Mouse (Mus musculus): Measurements from ENCODE around the gene Gngt2. TPM values are rescaled to one million over a fixed set of nuclear protein-coding genes. Genes with fewer than 3 reads are reported as not detected.

The Gngt2 gene
- polyA plus RNA-seq, 1 experiment from 2014 or later, result 19.5 TPM

DNA sequence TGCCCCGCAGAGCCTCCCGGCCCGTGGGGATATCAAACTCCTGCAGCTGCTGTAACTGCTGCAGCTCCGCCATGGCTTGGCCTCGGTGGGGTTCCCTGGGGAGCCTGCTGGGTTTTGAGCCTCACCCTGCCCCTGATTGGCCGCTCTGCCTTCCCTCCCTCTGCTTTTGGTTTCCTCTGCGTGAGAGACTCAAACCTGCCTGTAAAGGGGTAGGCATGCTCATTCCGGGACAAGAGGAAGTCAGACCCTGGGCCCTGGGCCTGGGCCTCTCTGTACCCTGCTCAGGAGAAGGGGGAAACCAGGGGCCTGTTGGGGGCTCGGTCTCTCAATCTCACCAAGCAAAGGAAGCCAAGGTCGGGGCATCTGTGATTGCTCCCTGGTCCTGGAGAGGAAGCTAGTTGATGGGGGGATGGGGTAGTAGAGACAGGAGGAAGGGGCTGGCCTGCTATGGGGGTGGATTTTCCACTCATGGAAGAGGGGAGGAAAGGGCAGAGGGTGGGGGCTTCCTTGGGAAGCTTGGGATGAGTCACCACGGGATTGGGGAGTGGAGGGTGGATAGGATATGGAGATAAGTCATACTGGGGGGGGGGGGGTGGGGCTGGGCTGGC lies 5.2 kb downstream of the Gngt2 start, which contains the start of gene Abi3:
Gene Abi3 (minus strand): TSS at position 403 of the 608 bp plus-strand sequence.
- Histone ChIP-seq H3K9me3 (ENCODE audit: control insufficient read depth, low read length) (no peaks in the 10 kb centered on the region), H3K27me3 (ENCODE audit: control insufficient read depth, insufficient read depth, low read length) (0 out of 2 replicates have a peak, but pooled peaks cover 3% of the 10 kb centered on the region), H3K36me3 (ENCODE audit: control insufficient read depth, insufficient read depth, low read length) (no peaks in the 10 kb centered on the region), H3K4me1 (ENCODE audit: control insufficient read depth, insufficient read depth, low read length) (0 out of 2 replicates have a peak, but pooled peaks cover 2% of the 10 kb centered on the region), H3K4me2 (replicated peaks; ENCODE audit: low read depth, low read length) (peak within 1 kb of the TSS; percentile 10; the same call in 1 of the 2 replicates), H3K9ac (ENCODE audit: low read depth, low read length) (peak within 1 kb of the TSS; percentile 19; the same call in 1 of the 2 replicates), H3K4me3 (ENCODE audit: low read length) (peak within 1 kb of the TSS; percentile 28), H3K27ac (ENCODE audit: low read depth, low read length) (no peak within 1 kb of the TSS; the same call in 1 of the 2 replicates)
- WGBS, result 16% methylated on average over 11 of the region's 11 CpGs
- no peak for ATAC-seq (ENCODE audit: low FRiP score, low TSS enrichment)

GRCm38 (mm10) chr11:95842953-95843352 lies 5.9 kb downstream of the Gngt2 start:
- WGBS, result 56% methylated on average over 5 of the region's 5 CpGs
- no peaks in the 10 kb centered on the region for H3K36me3 ChIP-seq (ENCODE audit: control insufficient read depth, insufficient read depth, low read length)
- H3K4me3 ChIP-seq (ENCODE audit: low read length), result no peak overlapping the region
- H3K9me3 ChIP-seq (ENCODE audit: control insufficient read depth, low read length), result no peaks in the 10 kb centered on the region
- H3K4me2 ChIP-seq (replicated peaks; ENCODE audit: low read depth, low read length), result peak overlapping the region; percentile 10; the same call in 1 of the 2 replicates
- H3K4me1 ChIP-seq (ENCODE audit: control insufficient read depth, insufficient read depth, low read length), result no peaks in the 10 kb centered on the region
- no peak for ATAC-seq (ENCODE audit: low FRiP score, low TSS enrichment)
- 0 out of 2 replicates have a peak, but pooled peaks cover 3% of the 10 kb centered on the region for H3K27me3 ChIP-seq (ENCODE audit: control insufficient read depth, insufficient read depth, low read length)
- H3K27ac ChIP-seq (ENCODE audit: low read depth, low read length), result no peak overlapping the region; the same call in 1 of the 2 replicates
- no peak overlapping the region for H3K9ac ChIP-seq (ENCODE audit: low read depth, low read length)

DNA sequence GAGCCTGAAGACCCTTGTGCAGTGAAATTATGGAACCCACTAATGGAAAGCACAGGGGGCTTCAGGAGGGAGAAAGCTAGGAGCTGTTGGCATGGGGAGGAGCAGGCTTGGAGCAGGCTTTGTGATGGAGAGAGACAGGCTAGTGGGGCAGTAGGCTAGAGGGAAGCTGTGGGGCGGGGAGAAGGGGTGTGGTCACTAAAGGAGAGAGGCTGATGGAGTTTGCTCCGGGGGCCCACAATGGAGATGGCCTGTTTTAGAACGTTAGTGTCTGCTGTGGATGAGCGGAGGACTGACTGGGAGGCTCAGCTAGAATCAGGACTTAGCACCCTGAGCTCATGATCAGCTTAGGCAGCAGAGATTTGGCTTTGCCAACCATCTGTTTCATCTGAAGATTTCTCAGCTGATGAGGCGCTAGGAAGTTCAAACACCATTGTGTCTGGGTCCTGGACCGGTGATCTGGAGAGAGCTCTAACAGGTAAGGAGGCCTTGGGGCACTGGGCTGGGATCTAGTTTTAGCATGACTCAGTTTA lies 6.5 kb downstream of the Gngt2 start:
- Histone ChIP-seq H3K4me3 (ENCODE audit: low read length) (0 out of 2 replicates have a peak overlapping the region, but pooled peaks have one; percentile 2), H3K36me3 (ENCODE audit: control insufficient read depth, insufficient read depth, low read length) (no peaks in the 10 kb centered on the region), H3K4me1 (ENCODE audit: control insufficient read depth, insufficient read depth, low read length) (no peaks in the 10 kb centered on the region), H3K4me2 (replicated peaks; ENCODE audit: low read depth, low read length) (peak overlapping the region; percentile 2; the same call in 1 of the 2 replicates), H3K9me3 (ENCODE audit: control insufficient read depth, low read length) (no peaks in the 10 kb centered on the region), H3K27me3 (ENCODE audit: control insufficient read depth, insufficient read depth, low read length) (0 out of 2 replicates have a peak, but pooled peaks cover 3% of the 10 kb centered on the region), H3K9ac (ENCODE audit: low read depth, low read length) (no peak overlapping the region), H3K27ac (ENCODE audit: low read depth, low read length) (no peak overlapping the region; the same call in 1 of the 2 replicates)
- no peak for ATAC-seq (ENCODE audit: low FRiP score, low TSS enrichment)
- 44% methylated on average over 6 of the region's 6 CpGs for WGBS

DNA sequence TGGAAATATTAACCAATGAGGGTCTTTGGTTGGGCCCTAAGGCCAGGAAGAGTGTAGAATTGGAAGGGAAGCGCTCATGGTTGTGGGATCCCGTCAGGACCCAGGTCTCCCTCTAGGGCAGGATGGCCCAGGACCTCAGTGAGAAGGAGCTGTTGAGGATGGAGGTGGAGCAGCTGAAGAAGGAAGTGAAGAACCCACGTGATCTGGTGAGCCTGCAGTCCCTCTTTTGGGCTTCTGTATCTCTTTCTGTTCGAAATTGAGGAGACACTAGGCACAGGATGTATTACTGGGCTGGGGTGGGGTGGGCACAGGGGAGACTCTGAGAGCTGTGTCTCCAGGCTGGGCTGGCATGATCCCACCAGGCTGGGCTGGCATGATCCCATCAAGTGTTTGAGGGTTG lies 7.9 kb downstream of the Gngt2 start:
- Histone ChIP-seq H3K27me3 (ENCODE audit: control insufficient read depth, insufficient read depth, low read length) (peaks cover 3% of the 10 kb centered on the region; the same call in 1 of the 2 replicates), H3K4me1 (ENCODE audit: control insufficient read depth, insufficient read depth, low read length) (no peaks in the 10 kb centered on the region), H3K36me3 (ENCODE audit: control insufficient read depth, insufficient read depth, low read length) (no peaks in the 10 kb centered on the region), H3K9ac (ENCODE audit: low read depth, low read length) (no peak overlapping the region), H3K9me3 (ENCODE audit: control insufficient read depth, low read length) (no peaks in the 10 kb centered on the region), H3K4me2 (replicated peaks; ENCODE audit: low read depth, low read length) (no peak overlapping the region), H3K27ac (ENCODE audit: low read depth, low read length) (no peak overlapping the region), H3K4me3 (ENCODE audit: low read length) (no peak overlapping the region)
- no peak for ATAC-seq (ENCODE audit: low FRiP score, low TSS enrichment)
- WGBS, result 84% methylated on average over 4 of the region's 4 CpGs

DNA sequence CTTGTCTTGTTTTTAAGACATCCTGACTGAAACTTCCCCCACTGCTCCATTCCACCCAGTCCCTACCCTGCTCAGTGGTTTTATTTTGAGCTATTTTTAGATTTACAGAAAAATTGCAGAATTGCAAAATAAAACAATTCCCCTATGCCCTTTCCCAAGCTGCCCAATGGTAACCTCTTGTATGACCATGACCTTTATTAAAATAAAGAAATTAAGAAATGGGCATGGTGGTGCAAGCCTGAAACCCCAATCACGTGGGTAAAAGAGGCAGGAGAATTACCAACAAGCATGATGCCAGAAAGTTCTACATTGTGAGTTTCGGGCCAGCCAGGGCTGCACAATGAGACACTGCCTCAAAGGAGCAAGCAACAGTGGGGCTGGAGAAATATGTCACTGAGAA lies 13.9 kb downstream of the Gngt2 start:
- 73% methylated on average over 2 of the region's 2 CpGs for WGBS
- Histone ChIP-seq H3K9ac (ENCODE audit: low read depth, low read length) (no peak overlapping the region), H3K4me2 (replicated peaks; ENCODE audit: low read depth, low read length) (no peak overlapping the region), H3K9me3 (ENCODE audit: control insufficient read depth, low read length) (no peaks in the 10 kb centered on the region), H3K27ac (ENCODE audit: low read depth, low read length) (no peak overlapping the region), H3K27me3 (ENCODE audit: control insufficient read depth, insufficient read depth, low read length) (no peaks in the 10 kb centered on the region; the same call in 1 of the 2 replicates), H3K4me1 (ENCODE audit: control insufficient read depth, insufficient read depth, low read length) (no peaks in the 10 kb centered on the region), H3K36me3 (ENCODE audit: control insufficient read depth, insufficient read depth, low read length) (no peaks in the 10 kb centered on the region), H3K4me3 (ENCODE audit: low read length) (no peak overlapping the region)
- ATAC-seq (ENCODE audit: low FRiP score, low TSS enrichment), result no peak

DNA sequence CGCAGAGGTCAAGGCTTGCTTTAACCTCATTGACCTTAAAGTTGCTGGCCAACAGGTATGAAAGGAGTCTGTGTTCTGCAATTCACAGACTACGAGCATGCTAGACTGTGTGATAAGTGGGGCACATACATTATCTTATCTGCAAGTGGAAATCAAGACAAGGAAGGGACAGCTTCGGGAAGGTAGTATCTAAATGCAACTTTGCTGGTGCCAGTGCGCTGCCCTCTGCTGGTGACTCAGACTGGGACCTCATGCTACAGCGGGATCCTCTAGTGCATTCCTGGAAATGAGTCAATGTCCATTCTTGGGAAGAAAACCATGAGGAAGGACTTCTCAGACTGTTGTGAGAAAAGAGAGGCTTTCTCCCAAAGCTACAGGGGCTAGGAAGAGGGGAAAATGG lies 16.7 kb downstream of the Gngt2 start:
- Histone ChIP-seq H3K9me3 (ENCODE audit: control insufficient read depth, low read length) (no peaks in the 10 kb centered on the region), H3K27ac (ENCODE audit: low read depth, low read length) (no peak overlapping the region), H3K9ac (ENCODE audit: low read depth, low read length) (no peak overlapping the region), H3K36me3 (ENCODE audit: control insufficient read depth, insufficient read depth, low read length) (no peaks in the 10 kb centered on the region), H3K4me3 (ENCODE audit: low read length) (no peak overlapping the region), H3K4me2 (replicated peaks; ENCODE audit: low read depth, low read length) (no peak overlapping the region), H3K27me3 (ENCODE audit: control insufficient read depth, insufficient read depth, low read length) (no peaks in the 10 kb centered on the region; the same call in 1 of the 2 replicates), H3K4me1 (ENCODE audit: control insufficient read depth, insufficient read depth, low read length) (0 out of 2 replicates have a peak, but pooled peaks cover 5% of the 10 kb centered on the region)
- 64% methylated on average over 5 of the region's 5 CpGs for WGBS
- ATAC-seq (ENCODE audit: low FRiP score, low TSS enrichment), result no peak

DNA sequence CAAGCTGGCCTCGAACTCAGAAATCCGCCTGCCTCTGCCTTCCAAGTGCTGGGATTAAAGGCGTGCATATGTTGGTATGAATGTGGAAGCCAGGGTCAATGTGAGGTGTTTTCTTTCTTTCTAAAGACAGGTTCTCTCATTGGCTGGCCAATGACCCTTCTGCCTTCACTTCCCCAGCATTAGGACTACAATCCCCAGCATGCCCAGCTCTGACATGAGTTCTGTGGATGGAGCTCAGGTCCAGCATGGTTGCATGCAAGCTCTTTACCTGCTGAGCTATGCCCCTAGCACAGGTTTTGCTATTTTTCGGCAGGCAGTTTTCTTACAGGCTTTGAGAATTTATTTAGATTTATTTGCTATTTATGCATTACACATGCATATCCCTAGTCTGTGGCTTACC lies 20.3 kb downstream of the Gngt2 start:
- Histone ChIP-seq H3K9ac (ENCODE audit: low read depth, low read length) (no peak overlapping the region), H3K4me1 (ENCODE audit: control insufficient read depth, insufficient read depth, low read length) (peaks cover 10% of the 10 kb centered on the region; the same call in 1 of the 2 replicates), H3K4me3 (ENCODE audit: low read length) (no peak overlapping the region), H3K27me3 (ENCODE audit: control insufficient read depth, insufficient read depth, low read length) (no peaks in the 10 kb centered on the region), H3K4me2 (replicated peaks; ENCODE audit: low read depth, low read length) (no peak overlapping the region), H3K36me3 (ENCODE audit: control insufficient read depth, insufficient read depth, low read length) (no peaks in the 10 kb centered on the region), H3K9me3 (ENCODE audit: control insufficient read depth, low read length) (no peaks in the 10 kb centered on the region), H3K27ac (ENCODE audit: low read depth, low read length) (no peak overlapping the region)
- 83% methylated on average over 4 of the region's 4 CpGs for WGBS
- ATAC-seq (ENCODE audit: low FRiP score, low TSS enrichment), result no peak

DNA sequence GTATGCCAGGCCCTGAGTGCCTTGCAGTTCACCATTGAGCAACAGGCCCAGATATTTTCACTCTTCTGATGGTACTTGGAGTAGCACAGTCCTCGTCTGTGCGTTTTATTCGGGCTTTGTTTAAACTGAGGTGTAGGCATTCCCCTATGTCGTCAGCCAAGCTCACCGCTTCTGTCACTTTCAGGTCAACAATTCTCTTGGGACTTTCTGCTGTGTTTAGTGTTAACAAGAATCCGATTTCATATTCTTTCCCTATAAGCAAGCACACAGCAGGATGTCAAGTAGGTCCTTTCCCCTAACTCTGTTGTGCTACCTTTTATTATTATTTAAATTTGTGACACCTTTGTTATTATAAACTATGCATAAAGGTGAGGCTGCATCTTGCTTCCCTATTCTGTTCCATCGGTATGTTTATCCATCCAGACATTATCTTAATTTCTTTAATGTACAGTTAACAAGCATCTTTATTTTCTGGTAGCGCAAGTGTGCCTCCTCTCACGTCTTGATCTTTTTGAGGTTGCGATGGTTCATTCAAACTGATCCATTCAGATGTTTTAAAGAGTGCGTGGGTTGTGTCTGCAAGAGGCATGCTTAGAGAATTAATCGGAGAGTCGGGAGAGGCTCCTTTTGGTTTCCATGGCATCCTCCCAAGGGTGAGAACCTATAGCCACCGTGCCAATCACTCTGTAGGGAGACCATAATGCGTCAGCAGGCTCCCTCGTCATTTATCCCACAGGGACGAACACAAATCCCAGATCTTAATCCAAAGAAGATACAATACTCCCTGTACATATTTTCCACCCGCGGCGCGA lies 20.9 kb downstream of the Gngt2 start:
- H3K9ac ChIP-seq (ENCODE audit: low read depth, low read length), result peak overlapping the region; percentile 74
- H3K4me1 ChIP-seq (ENCODE audit: control insufficient read depth, insufficient read depth, low read length), result peaks cover 10% of the 10 kb centered on the region; the same call in 1 of the 2 replicates
- H3K27me3 ChIP-seq (ENCODE audit: control insufficient read depth, insufficient read depth, low read length), result no peaks in the 10 kb centered on the region
- H3K36me3 ChIP-seq (ENCODE audit: control insufficient read depth, insufficient read depth, low read length), result no peaks in the 10 kb centered on the region
- peak overlapping the region; percentile 95 for H3K27ac ChIP-seq (ENCODE audit: low read depth, low read length)
- 20% methylated on average over 21 of the region's 21 CpGs for WGBS
- peak overlapping the region; percentile 73 for H3K4me3 ChIP-seq (ENCODE audit: low read length)
- ATAC-seq (ENCODE audit: low FRiP score, low TSS enrichment), result no peak
- H3K9me3 ChIP-seq (ENCODE audit: control insufficient read depth, low read length), result no peaks in the 10 kb centered on the region
- peak overlapping the region; percentile 76 for H3K4me2 ChIP-seq (replicated peaks; ENCODE audit: low read depth, low read length)
